Mouse (Mus musculus) left cerebral cortex, postnatal 4 days (tissue): ENCODE results near the gene Mapk9. TPM values are rescaled to one million over a fixed set of nuclear protein-coding genes. Genes with fewer than 3 reads are reported as not detected.

Experiments
- DNase-seq: peaks from one replicate; pipeline ENCODE4 v3.0.0-alpha.2; 2022
- intact Hi-C: fragments of 180-260 bp; cut with DNase I; formaldehyde crosslinking; loops from one replicate; pipeline ENCODE4 v1.15.1; 2025
- total RNA-seq, 2 experiments: library from RNA; stranded (reverse); gene quantifications; 2 replicates each; pipeline ENCODE4 v1.2.3; 2021

The Mapk9 gene
- total RNA-seq, 2 experiments from 2014 or later = 135 to 139 TPM

DNA sequence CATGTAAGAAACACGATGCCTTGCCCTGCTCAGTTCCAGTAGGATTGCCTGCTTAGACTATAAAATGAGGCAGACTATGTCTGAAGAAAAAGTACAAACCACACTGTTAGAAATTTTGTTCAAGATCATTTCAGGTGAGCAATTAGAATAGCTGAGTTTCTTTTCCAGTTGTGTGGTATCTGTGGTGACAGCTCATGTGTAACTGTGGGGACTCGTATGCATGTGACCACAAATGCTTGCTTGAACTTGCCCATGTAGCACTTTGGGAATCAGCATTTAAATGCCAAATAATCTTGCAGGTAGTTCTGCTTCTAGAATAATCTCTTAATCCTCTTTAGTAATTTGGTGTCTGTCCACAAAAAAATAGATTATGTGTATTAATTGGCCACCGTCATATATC lies 36.8 kb downstream of the Mapk9 start:
- no peak for DNase-seq
- intact Hi-C loops = no loop called here

DNA sequence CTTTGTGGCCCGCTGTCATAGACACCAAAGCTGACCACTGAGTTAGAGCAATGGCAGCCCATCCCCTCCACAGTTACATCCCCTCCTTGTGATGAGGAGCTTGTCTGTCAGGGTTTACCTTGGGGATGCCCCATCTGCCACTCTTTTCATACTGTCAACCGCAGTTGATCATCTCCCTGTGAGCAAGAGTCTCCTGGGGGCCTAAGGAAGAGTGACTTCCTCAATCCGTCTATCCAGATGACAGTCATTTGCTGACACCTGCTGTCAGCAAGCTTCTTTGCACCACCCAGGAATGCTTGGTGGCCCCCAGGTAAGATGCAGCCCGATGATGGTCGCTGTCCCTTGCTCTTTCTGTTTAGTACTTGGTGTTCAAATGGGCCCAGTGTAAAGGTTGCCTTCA lies 41.9 kb downstream of the Mapk9 start:
- DNase-seq = no peak
- intact Hi-C loops = no loop called here

DNA sequence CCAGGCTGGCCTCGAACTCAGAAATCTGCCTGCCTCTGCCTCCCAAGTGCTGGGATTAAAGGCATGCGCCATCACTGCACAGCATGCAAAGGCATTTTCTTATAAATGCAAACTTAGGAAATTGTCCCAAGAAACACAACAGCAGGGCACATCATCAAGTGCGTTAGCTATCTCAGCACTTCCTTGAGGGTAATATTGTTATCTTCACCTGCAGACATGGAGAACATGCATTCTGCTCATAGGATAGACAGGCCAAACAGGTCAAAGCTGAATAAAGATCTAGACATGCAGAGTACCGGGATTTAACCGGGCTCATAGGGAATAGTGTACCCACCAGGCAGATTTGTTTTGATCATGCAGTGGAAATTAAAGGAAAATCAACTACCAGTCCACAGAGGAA lies 45.4 kb downstream of the Mapk9 start:
- DNase-seq = no peak
- intact Hi-C loops = no loop called here

DNA sequence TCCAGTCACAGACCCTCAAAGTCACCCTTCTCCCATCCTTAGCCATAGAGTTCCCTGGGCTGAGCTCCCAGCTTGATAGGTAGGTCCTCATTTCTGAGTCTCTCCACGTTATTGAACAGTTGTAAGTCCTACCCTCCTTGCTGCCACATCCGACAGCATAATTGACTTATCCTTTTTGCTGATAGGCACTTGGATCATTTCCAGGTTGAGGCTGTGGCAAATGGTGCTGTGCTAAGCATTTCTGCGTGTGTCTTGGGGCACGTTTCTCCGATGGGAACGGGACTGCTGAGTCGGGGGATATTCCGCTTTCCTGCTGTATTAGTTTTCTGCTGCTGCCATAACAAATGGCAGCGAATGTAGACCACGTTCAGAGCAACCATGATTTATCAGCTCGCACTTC lies 47.3 kb downstream of the Mapk9 start:
- no peak for DNase-seq
- intact Hi-C loops = no loop called here

DNA sequence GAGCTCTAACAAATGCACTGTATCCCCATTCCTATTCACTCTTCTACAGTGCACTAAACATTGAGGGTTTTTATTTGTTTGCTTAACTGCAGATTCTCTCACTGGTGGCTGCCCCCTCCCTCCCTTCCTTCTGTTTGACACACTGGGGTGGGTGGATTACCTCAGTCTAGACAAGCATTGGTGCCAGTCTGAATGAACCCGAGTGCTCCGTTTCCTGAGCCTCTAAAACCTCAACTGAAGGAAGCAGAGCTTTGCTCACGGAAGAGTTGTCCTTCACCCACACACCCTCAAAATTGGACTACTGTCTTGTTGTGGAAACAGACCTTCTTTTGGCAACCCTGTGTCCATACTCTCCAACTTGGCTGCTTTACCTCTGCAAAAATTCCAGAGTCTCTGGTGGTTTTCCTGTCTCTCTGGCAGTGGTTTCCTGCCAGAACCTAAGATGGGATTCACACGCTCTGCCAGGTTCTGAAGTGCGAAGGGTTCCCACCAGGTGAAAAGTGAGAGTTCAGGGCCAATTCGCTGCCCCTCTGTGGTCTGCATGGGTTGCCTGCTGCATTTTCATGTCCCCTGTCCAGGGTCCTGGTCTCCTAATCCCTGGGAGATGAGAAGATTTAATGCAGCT lies 49.5 kb downstream of the Mapk9 start:
- DNase-seq = no peak
- intact Hi-C loops = no loop called here

DNA sequence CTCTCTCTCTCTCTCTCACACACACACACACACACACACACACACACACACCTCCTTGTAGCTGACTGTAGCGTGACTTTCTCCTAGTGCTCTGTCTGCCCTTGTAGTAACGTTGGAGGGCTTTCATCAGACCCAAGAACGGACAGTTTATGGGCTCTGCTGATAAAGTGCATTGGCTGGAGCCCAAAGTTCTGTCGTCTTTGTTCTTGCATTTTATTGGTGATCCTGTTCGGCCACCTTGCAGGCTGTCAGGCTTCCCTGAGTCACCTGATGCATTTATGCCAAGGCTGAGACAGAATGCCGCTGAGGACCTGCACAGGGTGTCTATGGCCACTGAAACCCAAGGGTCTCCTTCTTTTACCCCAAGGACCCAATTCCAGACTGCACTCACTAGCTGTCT lies 53.5 kb downstream of the Mapk9 start:
- intact Hi-C loops = loop anchor here (5.0 kb wide), 1 partner anchor 57 kb away; no protein-coding TSS in a partner anchor

DNA sequence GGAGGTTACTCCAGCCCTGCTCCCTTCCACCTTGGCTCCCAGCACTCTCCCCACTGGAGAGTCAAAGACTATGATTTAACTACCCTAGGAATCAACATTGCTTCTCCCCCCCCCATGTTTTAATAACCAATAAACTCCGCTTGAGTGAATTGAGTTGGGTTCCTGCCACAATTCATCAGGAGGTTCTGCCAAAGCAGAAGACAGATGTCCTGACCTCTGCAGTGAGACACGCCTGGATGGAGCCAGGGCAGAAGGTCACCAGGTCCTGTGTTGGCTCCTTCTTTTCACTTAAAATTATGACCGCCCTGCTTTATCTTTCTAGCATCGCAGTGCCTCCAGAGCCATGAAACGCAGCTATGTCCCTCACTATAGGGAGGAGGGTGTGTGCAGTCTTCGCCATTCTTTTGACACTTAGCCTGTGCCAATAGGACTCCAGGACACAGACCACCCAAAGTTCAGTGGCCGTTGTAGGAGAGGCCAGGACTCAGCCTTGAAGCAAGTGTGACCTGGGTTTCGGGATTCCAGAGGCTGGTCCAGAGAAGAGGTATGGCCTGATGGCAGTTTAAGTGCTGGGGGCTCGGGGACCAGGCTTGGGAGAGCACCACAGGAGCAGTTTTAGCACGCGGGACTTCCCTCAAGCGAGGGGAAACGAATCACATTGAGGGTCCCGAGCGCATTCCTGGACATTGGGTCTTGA lies 54.6 kb downstream of the Mapk9 start:
- intact Hi-C loops = loop anchor here (5.0 kb wide), 1 partner anchor 56 kb away; no protein-coding TSS in a partner anchor
- peak; percentile 14 for DNase-seq

More for the DNA sequence above, 53.5 kb downstream of the Mapk9 start:
- DNase-seq = no peak

DNA sequence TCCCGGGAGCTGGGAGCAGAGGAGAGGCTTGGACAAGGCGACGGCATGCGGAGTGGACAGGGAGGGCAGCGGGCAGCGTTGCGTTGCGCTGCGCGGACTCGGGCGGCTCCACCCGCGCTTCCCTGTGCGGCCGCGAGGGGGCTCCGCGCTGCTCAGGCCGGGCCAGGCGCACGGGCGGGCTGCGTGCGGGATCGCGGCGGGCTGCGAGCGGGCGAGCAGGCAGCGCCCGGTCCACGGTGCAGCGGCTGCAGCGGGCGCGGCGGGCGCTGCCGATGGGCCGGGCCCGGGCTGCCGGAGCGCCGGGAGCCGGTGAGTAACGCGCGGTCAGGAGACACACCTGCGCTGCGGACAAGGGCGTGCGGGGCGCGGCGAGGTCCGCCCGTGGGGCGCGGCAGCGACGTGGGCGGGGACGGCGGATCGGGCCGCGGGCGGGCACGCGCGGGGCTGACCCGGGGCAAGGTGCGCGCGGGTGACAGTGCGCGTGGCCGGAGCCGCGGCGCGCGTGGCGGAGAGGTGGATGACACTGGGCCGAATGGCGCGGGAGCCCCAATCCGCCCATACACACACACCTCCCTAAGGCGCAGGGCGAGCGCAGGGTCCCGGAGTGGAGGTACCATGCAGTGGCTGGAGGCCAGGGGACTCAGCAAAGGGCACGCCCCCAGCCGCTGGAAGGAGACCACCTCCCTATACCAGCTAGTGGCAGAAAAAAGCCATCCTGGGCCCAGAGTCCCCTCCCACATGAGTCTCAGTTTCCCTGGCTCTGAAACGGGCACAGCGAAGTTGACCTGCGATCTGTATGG lies 55.3 kb downstream of the Mapk9 start, which contains the start of gene Rasgef1c:
Rasgef1c (plus strand) TSS at position 177 of the 800 bp plus-strand sequence.
- DNase-seq = peak; percentile 84
- intact Hi-C loops = loop anchor here (5.0 kb wide), 1 partner anchor 55 kb away; no protein-coding TSS in a partner anchor

DNA sequence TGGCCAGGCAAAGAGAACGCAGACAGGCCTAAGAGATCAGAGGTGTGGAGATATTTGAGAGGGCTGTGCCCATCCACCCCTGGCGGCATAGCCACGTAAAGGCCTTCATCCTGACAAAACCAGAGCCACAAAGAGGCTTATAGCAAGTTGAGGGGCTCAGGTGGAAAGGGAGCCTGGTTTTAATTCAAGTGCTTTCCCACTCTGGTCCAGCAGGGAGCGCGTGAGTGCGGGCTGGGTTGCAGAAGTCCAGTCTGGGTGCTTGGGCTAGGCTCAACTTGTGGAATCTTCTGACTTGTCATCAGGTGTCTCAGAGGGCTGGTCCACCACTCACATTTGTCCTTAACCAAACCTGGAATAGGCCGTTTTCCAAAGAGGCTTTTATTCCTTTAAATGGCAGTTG lies 56.8 kb downstream of the Mapk9 start:
- DNase-seq = peak; percentile 76
- intact Hi-C loops = loop anchor here (5.0 kb wide), 1 partner anchor 54 kb away; no protein-coding TSS in a partner anchor

DNA sequence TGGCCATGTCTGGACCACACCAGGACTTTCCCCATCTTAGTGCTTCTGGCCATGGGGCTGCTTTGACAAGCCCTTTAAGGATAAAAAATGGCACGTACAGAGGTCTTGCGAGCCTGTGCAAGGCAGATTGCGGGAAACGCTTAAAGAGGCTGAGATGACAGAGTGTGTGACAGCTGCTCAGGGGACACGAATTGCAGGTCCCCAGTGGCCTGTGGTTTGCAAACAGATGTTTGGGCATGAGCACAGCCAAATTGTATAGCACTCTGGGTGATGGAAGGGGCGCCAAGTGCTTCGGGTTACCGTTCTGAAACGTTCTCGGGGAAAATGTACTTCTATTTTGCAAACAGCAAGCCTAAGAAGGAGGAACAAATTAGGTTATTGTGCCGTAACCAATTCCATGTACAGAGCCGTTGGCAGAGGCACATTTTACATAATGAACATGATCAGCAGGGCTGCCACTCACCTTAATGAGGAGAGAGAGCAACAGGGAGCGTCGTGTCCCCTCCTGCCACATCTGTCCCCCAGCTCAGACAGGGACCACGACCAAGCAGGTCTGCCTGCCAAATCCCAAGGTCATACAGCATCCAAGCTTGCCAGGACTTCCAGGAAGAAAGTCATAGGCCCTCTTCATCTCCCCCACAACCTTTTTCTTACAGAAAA lies 72.1 kb downstream of the Mapk9 start:
- intact Hi-C loops = no loop called here
- DNase-seq = peak; percentile 45

DNA sequence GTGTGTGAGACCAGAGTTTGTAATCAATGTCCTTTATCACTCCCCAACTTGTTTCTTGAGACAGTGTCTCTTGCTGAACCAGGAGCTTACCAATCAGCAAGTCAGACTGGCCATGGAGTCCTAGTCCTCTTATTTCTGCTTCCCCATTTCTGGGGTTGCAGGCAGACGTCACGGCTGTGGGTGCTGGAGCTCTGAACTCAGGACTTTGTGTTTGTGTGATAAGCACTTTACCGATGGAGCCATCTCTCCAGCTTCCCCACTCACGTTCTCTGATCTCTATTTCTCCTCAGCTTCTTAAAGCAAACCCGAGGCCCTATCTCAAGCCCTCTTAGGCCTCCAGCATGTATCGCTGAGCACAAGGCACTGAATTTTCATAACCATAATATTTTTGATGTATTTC lies 72.8 kb downstream of the Mapk9 start:
- intact Hi-C loops = no loop called here
- DNase-seq = no peak

DNA sequence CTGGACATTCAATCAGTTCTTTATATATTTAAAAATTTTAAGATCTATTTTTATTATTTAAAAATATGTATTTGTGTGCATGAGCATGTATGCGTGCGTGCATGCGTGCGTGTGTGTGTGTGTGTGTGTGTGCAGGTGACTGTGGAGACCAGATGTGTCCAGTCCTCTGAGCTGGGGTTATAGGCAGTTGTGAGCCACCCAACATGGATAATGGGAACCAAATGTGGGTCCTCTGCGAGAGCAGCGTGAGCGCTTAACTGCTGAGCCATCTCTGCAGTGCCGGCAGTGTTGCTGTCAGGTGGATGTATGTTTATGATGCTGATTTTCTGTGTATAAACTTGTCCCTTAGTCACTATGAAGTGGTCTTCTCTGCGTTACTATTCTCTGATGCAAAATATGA lies 77.0 kb downstream of the Mapk9 start:
- intact Hi-C loops = no loop called here
- no peak for DNase-seq

DNA sequence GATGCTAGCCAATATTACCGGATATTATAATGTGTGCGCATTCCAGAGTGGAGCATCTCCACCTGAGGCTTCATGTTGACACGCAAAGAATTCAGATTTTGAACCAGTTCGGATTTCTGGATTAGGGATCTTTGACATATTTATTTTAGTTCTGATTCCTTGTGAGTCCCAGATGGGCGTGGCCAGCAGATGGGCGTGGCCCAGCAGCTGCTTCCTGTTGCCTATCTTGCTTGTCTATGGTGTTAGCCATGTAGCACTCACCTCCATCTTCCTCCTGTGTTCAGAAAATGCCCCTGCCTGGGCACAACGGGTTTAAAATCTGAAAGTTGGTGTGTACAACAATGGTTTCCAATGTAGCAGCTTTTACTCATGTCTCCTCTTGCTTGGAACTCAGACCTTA lies 79.6 kb downstream of the Mapk9 start:
- no peak for DNase-seq
- intact Hi-C loops = no loop called here

DNA sequence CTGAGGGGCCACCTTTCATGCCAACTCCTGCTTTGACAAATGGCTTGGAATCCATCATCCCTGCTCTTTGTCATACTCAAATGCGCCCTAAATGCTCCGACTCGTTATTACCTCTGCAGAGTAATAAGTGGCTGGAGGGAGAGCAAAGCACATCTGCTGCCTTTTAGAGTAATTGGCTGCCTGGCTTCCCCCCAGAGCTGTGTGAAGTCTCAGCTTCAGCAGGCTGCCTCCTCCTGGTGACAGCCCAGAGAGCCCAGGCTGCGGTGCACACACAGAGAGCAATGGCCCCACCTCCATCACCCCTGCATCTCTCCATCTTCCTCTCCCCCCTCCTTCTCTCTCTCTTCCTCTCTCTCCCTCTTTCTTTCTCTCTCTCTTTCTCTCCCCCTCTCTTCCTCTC lies 80.6 kb downstream of the Mapk9 start:
- DNase-seq = peak; percentile 37
- intact Hi-C loops = no loop called here

DNA sequence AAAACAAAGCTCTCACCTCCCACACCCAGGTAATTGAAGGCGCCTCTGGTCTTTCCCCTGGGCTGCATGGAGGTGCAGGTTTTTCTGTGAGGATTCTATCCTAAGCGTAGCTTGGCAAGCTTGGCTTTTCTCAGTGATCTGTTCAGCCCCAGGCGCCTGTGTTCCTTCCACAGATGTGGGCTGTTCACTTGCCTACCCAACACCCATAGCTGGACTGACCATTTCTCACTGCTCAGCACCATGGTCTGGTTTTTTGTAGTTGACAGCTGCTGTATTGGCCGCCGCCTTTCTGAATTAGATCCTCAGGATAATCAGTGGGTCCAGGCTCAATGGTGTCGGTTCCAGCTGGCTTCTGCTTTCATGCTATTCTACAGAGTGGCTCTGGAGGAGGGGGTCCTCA lies 81.1 kb downstream of the Mapk9 start:
- intact Hi-C loops = no loop called here
- DNase-seq = no peak

DNA sequence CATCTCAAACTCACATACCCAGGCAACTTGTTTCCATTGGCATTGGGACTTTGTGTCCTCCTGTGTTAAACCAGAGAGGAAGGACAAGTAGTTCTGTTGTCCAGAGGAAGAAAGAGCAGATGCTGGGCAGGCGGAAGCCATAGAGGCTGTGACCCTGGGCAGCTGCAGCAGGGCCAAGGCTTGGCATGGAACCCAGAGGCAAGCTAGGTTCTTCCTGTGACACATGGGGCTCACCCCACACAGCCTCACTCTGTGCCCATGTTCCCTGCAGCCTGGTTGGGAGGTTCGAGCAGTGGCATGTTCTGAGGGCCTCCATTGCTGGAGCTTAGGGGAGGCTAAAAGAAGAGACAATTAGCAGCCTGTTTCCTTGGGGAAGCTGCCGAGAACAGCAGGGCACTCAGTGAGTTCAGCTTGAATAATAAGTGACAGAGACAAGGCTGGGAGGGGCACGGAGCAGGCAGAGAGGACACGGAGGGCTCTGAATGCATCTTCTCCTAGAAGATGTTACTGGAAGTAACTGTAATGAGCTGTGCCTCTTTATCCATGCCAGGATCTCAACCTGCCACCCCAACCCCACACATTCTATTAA lies 84.6 kb downstream of the Mapk9 start:
- peak; percentile 37 for DNase-seq

DNA sequence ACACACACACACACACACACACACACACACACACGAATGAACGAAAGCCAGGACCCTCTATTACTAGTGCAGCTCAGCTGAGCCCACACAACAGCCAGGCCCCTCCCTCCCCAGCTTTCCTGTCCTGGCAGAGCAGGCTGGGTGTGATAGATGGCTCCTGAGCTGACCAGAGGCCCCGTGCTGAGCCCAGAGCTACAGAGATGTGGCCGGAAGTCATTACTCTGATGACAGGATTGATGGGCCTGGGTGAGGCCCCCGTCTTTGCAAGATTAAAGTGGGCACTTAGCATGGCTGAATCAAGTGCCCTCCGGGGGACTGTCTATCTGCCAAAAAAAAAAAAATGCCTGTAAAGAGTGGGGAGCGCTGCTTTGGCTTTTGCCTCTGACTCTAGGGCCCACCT lies 85.3 kb downstream of the Mapk9 start:
- intact Hi-C loops = no loop called here
- DNase-seq = peak; percentile 66

More for the DNA sequence above, 84.6 kb downstream of the Mapk9 start:
- intact Hi-C loops = no loop called here

DNA sequence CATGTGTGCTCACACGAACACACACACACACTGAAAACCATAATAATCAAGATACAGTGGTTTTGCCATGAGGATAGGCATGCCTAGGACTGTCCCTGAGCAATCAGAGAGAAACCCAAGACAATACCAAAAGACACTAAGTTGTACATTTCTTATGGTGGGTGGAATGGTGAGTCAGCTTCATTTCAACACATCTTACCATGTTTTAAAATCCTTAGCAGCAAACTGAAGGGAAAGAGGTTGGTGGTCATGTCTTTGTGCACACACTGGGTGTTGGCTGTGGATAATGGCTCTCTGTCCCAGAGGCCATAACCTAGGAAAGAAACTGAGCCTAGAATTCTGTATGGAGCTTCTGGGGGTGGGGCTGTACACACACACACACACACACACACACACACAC lies 87.3 kb downstream of the Mapk9 start:
- intact Hi-C loops = no loop called here
- no peak for DNase-seq

DNA sequence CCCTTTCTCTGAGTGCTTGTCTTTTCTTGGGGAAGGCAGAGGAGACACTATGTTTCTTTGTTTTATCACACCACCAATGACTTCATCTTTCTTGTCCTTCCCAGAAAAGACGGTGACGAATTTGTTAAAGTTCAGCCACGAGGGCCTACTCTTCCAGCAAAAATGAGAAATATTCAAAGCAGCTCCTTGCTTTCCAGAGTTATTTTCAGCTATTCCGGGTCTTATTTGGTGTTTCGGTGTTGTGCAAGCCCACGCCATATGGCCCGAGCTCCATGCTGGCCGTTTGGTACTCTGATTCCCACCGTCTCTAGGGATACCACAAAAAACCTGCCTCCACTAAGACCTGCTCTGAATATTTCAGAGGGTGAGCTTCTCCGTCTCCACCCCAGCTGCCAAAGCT lies 87.8 kb downstream of the Mapk9 start:
- intact Hi-C loops = no loop called here
- peak; percentile 50 for DNase-seq
